Mouse (Mus musculus): ENCODE measurements around the gene Gm9964.

DNA sequence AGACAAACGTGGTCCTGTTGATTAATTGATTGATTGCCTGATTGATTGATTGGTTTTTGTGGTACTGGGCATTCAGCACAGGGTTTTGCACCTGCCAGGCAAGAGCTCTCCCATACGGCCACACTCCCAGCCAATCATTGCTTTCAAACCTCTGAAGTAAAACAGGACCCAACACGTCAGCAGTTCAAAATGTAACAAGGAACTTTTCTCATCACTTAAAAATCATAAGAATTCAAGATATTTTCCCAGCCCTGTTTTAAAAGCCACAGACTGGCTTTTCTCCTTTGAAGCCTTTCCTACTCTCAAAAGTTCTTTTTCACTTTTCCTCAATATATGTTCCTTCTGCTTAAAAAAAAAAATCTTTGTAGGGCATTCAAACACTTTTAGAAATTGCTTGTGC, 32.3 kb downstream of the Gm9964 start:
- TF ChIP-seq POLR2A (IDR thresholded peaks at IDR 0.05; ENCODE audit: borderline replicate concordance, control insufficient read depth, low read depth, low read length) = no peak
- no peak for TF ChIP-seq CTCF (IDR thresholded peaks at IDR 0.05; ENCODE audit: control insufficient read depth, insufficient read depth, low read length)
